Mouse (Mus musculus): ENCODE results near the gene Olfr49. TPM values are rescaled to one million over a fixed set of nuclear protein-coding genes. Genes with fewer than 3 reads are reported as not detected.

Gene Olfr49
- polyA plus RNA-seq, 1 experiment from 2014 or later = not detected

- no peaks in the 10 kb centered on the region for H3K27me3 ChIP-seq (ENCODE audit: control insufficient read depth, insufficient read depth, low read length)
- H3K9ac ChIP-seq (ENCODE audit: low read length) = peak overlapping the region; percentile 58; the same call in 1 of the 2 replicates
- H3K36me3 ChIP-seq (ENCODE audit: control insufficient read depth, insufficient read depth, low read length) = peaks cover 2% of the 10 kb centered on the region; the same call in 1 of the 2 replicates
- peak; percentile 92 for ATAC-seq (ENCODE audit: insufficient number of reproducible peaks, low FRiP score, low TSS enrichment, low read depth)
- H3K27ac ChIP-seq (replicated peaks; ENCODE audit: low read depth, low read length) = peak overlapping the region; percentile 64
- no peaks in the 10 kb centered on the region for H3K9me3 ChIP-seq (ENCODE audit: control insufficient read depth, low read length)
- H3K4me2 ChIP-seq (ENCODE audit: low read depth, severe bottlenecking) = peak overlapping the region; percentile 83
- WGBS = under 1% methylated on average over 35 of the region's 35 CpGs
- peaks cover 7% of the 10 kb centered on the region for H3K4me1 ChIP-seq (ENCODE audit: control insufficient read depth, insufficient read depth, low read length)
- DNase-seq (ENCODE audit: low spot score) = peak; percentile 98
- peak overlapping the region; percentile 62 for H3K4me3 ChIP-seq (ENCODE audit: low read depth, low read length)
Measured at GRCm38 (mm10) chr14:54259003-54259721, 25.6 kb downstream of the Olfr49 start.

- H3K36me3 ChIP-seq (ENCODE audit: control insufficient read depth, insufficient read depth, low read length) = peaks cover 2% of the 10 kb centered on the region; the same call in 1 of the 2 replicates
- H3K4me1 ChIP-seq (ENCODE audit: control insufficient read depth, insufficient read depth, low read length) = peaks cover 7% of the 10 kb centered on the region
- H3K27me3 ChIP-seq (ENCODE audit: control insufficient read depth, insufficient read depth, low read length) = no peaks in the 10 kb centered on the region
- no peak overlapping the region for H3K4me2 ChIP-seq (ENCODE audit: low read depth, severe bottlenecking)
- H3K9me3 ChIP-seq (ENCODE audit: control insufficient read depth, low read length) = no peaks in the 10 kb centered on the region
- H3K27ac ChIP-seq (replicated peaks; ENCODE audit: low read depth, low read length) = no peak overlapping the region
- ATAC-seq (ENCODE audit: insufficient number of reproducible peaks, low FRiP score, low TSS enrichment, low read depth) (no peak), DNase-seq (ENCODE audit: low spot score) (no peak)
- H3K4me3 ChIP-seq (ENCODE audit: low read depth, low read length) = no peak overlapping the region
- H3K9ac ChIP-seq (ENCODE audit: low read length) = no peak overlapping the region
- 69% methylated on average over 7 of the region's 7 CpGs for WGBS
Measured at GRCm38 (mm10) chr14:54258131-54258670, 26.5 kb downstream of the Olfr49 start.

GRCm38 (mm10) chr14:54254670-54255202 lies 30.0 kb downstream of the Olfr49 start:
- peaks cover 5% of the 10 kb centered on the region; the same call in 1 of the 2 replicates for H3K4me1 ChIP-seq (ENCODE audit: control insufficient read depth, insufficient read depth, low read length)
- 60% methylated on average over 12 of the region's 12 CpGs for WGBS
- peak overlapping the region; percentile 77 for H3K4me3 ChIP-seq (ENCODE audit: low read depth, low read length)
- H3K9me3 ChIP-seq (ENCODE audit: control insufficient read depth, low read length) = no peaks in the 10 kb centered on the region
- no peaks in the 10 kb centered on the region for H3K27me3 ChIP-seq (ENCODE audit: control insufficient read depth, insufficient read depth, low read length)
- no peaks in the 10 kb centered on the region for H3K36me3 ChIP-seq (ENCODE audit: control insufficient read depth, insufficient read depth, low read length)
- no peak for DNase-seq (ENCODE audit: low spot score)
- H3K9ac ChIP-seq (ENCODE audit: low read length) = no peak overlapping the region
- no peak for ATAC-seq (ENCODE audit: insufficient number of reproducible peaks, low FRiP score, low TSS enrichment, low read depth)
- H3K4me2 ChIP-seq (ENCODE audit: low read depth, severe bottlenecking) = peak overlapping the region; percentile 60; the same call in 1 of the 2 replicates
- H3K27ac ChIP-seq (replicated peaks; ENCODE audit: low read depth, low read length) = no peak overlapping the region

- peak; percentile 96 for DNase-seq (ENCODE audit: low spot score)
- H3K27ac ChIP-seq (replicated peaks; ENCODE audit: low read depth, low read length) = peak within 1 kb of the TSS; percentile 45
- peak within 1 kb of the TSS; percentile 60 for H3K4me2 ChIP-seq (ENCODE audit: low read depth, severe bottlenecking)
- H3K9me3 ChIP-seq (ENCODE audit: control insufficient read depth, low read length) = no peaks in the 10 kb centered on the region
- H3K4me3 ChIP-seq (ENCODE audit: low read depth, low read length) = peak within 1 kb of the TSS; percentile 77
- H3K9ac ChIP-seq (ENCODE audit: low read length) = peak within 1 kb of the TSS; percentile 74
- ATAC-seq (ENCODE audit: insufficient number of reproducible peaks, low FRiP score, low TSS enrichment, low read depth) = peak; percentile 99
- 0 out of 2 replicates have a peak, but pooled peaks cover 5% of the 10 kb centered on the region for H3K4me1 ChIP-seq (ENCODE audit: control insufficient read depth, insufficient read depth, low read length)
- no peaks in the 10 kb centered on the region for H3K27me3 ChIP-seq (ENCODE audit: control insufficient read depth, insufficient read depth, low read length)
- under 1% methylated on average over 39 of the region's 39 CpGs for WGBS
- H3K36me3 ChIP-seq (ENCODE audit: control insufficient read depth, insufficient read depth, low read length) = no peaks in the 10 kb centered on the region; the same call in 1 of the 2 replicates
Measured at GRCm38 (mm10) chr14:54253741-54254291, 30.9 kb downstream of the Olfr49 start, which contains the start of the genes Dad1 and Abhd4. TSS of gene Dad1 (minus strand) at chr14:54254104. TSS of gene Abhd4 (plus strand) at chr14:54254188.

- no peak overlapping the region for H3K27ac ChIP-seq (replicated peaks; ENCODE audit: low read depth, low read length)
- H3K9ac ChIP-seq (ENCODE audit: low read length) = no peak overlapping the region
- H3K4me1 ChIP-seq (ENCODE audit: control insufficient read depth, insufficient read depth, low read length) = 0 out of 2 replicates have a peak, but pooled peaks cover 2% of the 10 kb centered on the region
- H3K4me3 ChIP-seq (ENCODE audit: low read depth, low read length) = no peak overlapping the region
- WGBS = 38% methylated on average over 4 of the region's 4 CpGs
- H3K27me3 ChIP-seq (ENCODE audit: control insufficient read depth, insufficient read depth, low read length) = no peaks in the 10 kb centered on the region
- DNase-seq (ENCODE audit: low spot score) = no peak
- H3K9me3 ChIP-seq (ENCODE audit: control insufficient read depth, low read length) = no peaks in the 10 kb centered on the region
- H3K4me2 ChIP-seq (ENCODE audit: low read depth, severe bottlenecking) = no peak overlapping the region
- no peaks in the 10 kb centered on the region; the same call in 1 of the 2 replicates for H3K36me3 ChIP-seq (ENCODE audit: control insufficient read depth, insufficient read depth, low read length)
- ATAC-seq (ENCODE audit: insufficient number of reproducible peaks, low FRiP score, low TSS enrichment, low read depth) = no peak
Measured at GRCm38 (mm10) chr14:54250122-54250521, 34.6 kb downstream of the Olfr49 start.

GRCm38 (mm10) chr14:54249326-54249725 lies 35.4 kb downstream of the Olfr49 start:
- Histone ChIP-seq H3K9me3 (ENCODE audit: control insufficient read depth, low read length) (no peaks in the 10 kb centered on the region), H3K4me2 (ENCODE audit: low read depth, severe bottlenecking) (no peak overlapping the region), H3K27ac (replicated peaks; ENCODE audit: low read depth, low read length) (no peak overlapping the region), H3K4me1 (ENCODE audit: control insufficient read depth, insufficient read depth, low read length) (0 out of 2 replicates have a peak, but pooled peaks cover 2% of the 10 kb centered on the region), H3K36me3 (ENCODE audit: control insufficient read depth, insufficient read depth, low read length) (no peaks in the 10 kb centered on the region; the same call in 1 of the 2 replicates), H3K9ac (ENCODE audit: low read length) (no peak overlapping the region), H3K27me3 (ENCODE audit: control insufficient read depth, insufficient read depth, low read length) (no peaks in the 10 kb centered on the region), H3K4me3 (ENCODE audit: low read depth, low read length) (no peak overlapping the region)
- WGBS = 57% methylated on average over 9 of the region's 9 CpGs
- ATAC-seq (ENCODE audit: insufficient number of reproducible peaks, low FRiP score, low TSS enrichment, low read depth) = no peak
- no peak for DNase-seq (ENCODE audit: low spot score)

GRCm38 (mm10) chr14:54246232-54246631 lies 38.5 kb downstream of the Olfr49 start:
- DNase-seq (ENCODE audit: low spot score) (no peak), ATAC-seq (ENCODE audit: insufficient number of reproducible peaks, low FRiP score, low TSS enrichment, low read depth) (no peak)
- no peak overlapping the region for H3K27ac ChIP-seq (replicated peaks; ENCODE audit: low read depth, low read length)
- H3K4me1 ChIP-seq (ENCODE audit: control insufficient read depth, insufficient read depth, low read length) = no peaks in the 10 kb centered on the region
- no peak overlapping the region for H3K9ac ChIP-seq (ENCODE audit: low read length)
- no peaks in the 10 kb centered on the region for H3K27me3 ChIP-seq (ENCODE audit: control insufficient read depth, insufficient read depth, low read length)
- no peak overlapping the region for H3K4me2 ChIP-seq (ENCODE audit: low read depth, severe bottlenecking)
- peaks cover 16% of the 10 kb centered on the region for H3K36me3 ChIP-seq (ENCODE audit: control insufficient read depth, insufficient read depth, low read length)
- H3K4me3 ChIP-seq (ENCODE audit: low read depth, low read length) = no peak overlapping the region
- no peaks in the 10 kb centered on the region for H3K9me3 ChIP-seq (ENCODE audit: control insufficient read depth, low read length)
- 87% methylated on average over 3 of the region's 3 CpGs for WGBS

GRCm38 (mm10) chr14:54244183-54244582 lies 40.6 kb downstream of the Olfr49 start:
- no peak overlapping the region for H3K27ac ChIP-seq (replicated peaks; ENCODE audit: low read depth, low read length)
- H3K9ac ChIP-seq (ENCODE audit: low read length) = no peak overlapping the region
- no peak overlapping the region for H3K4me2 ChIP-seq (ENCODE audit: low read depth, severe bottlenecking)
- H3K4me1 ChIP-seq (ENCODE audit: control insufficient read depth, insufficient read depth, low read length) = no peaks in the 10 kb centered on the region
- H3K27me3 ChIP-seq (ENCODE audit: control insufficient read depth, insufficient read depth, low read length) = no peaks in the 10 kb centered on the region
- WGBS = 45% methylated on average over 3 of the region's 3 CpGs
- H3K9me3 ChIP-seq (ENCODE audit: control insufficient read depth, low read length) = no peaks in the 10 kb centered on the region
- no peak for DNase-seq (ENCODE audit: low spot score)
- H3K4me3 ChIP-seq (ENCODE audit: low read depth, low read length) = no peak overlapping the region
- H3K36me3 ChIP-seq (ENCODE audit: control insufficient read depth, insufficient read depth, low read length) = peaks cover 16% of the 10 kb centered on the region
- no peak for ATAC-seq (ENCODE audit: insufficient number of reproducible peaks, low FRiP score, low TSS enrichment, low read depth)
